Mouse (Mus musculus) layer of hippocampus, adult 11-12 months (tissue): Measurements from ENCODE around the gene Stambpl1.
"Not testable (repeated sequence)": the region's sequence is repeated elsewhere in the genome, so short reads cannot be mapped to it uniquely, and the experiment has no call there.

Source experiments
- DNase-seq: peaks from one replicate; pipeline ENCODE4 v3.0.0; 2022; ENCODE audit warnings: low spot score

The Stambpl1 gene

DNA sequence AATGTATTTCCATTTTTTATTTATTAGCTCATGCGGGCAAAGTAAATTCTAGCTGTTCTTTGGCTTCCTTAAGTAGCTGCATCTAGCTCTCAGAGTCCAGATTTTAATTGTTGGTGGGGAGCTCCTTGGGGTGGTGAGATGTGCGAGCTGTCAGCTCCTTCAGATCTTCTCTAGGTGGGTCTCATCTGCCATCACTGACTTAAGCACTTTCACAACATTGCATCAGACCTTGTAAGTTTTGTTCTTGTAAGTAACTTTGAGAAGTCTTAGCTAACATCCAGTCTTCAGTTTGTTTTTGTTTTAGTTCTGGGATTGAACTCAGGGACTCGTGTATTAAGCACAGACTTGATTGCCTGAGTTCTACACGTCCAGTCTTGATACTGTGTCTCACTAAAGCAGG lies 6.9 kb downstream of the Stambpl1 start:
- DNase-seq, result no peak

- no peak for DNase-seq
These were observed 7.5 kb downstream of the Stambpl1 start for GRCm38 (mm10) chr19:34199488-34199887.

- DNase-seq, result no peak
These were observed 10.6 kb downstream of the Stambpl1 start for GRCm38 (mm10) chr19:34202668-34203067.

DNA sequence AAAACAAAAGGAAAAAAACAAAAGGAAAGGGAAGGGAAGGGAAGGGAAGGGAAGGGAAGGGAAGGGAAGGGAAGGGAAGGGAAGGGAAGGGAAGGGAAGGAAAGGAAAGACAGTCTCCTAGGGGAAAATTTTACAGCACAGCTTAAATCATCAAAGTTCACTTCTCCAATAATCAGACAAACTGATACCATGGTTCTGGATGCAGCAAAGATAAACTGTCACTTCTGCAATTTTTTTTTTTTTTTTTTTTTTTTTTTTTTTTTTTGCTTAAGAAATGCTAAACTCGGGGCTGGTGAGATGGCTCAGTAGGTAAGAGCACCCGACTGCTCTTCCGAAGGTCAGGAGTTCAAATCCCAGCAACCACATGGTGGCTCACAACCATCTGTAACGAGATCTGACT lies 14.1 kb downstream of the Stambpl1 start:
- not testable (repeated sequence) for DNase-seq

- DNase-seq, result no peak
These were observed 14.9 kb downstream of the Stambpl1 start for GRCm38 (mm10) chr19:34206760-34207440.

DNA sequence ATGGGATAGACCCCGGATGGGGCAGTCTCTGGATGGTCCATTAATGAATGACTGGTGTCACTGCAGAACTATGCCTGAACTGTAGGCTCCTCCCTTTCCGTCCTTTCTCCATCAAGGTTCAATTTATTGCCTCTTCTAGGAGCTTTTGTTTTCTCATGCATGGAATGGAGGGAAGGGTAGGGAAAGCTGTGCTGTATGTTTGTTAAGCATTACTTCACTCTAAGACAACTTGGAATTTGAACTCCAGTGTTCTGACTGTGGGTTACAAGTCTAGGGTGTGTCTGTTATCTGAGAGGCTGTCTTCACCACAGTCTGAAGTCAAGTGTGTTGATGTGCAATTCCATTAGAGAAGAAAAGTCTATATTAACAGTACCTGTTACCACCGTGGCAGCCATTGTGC lies 17.0 kb downstream of the Stambpl1 start:
- DNase-seq, result no peak

- no peak for DNase-seq
These were observed 18.0 kb downstream of the Stambpl1 start for GRCm38 (mm10) chr19:34209930-34210581.

DNA sequence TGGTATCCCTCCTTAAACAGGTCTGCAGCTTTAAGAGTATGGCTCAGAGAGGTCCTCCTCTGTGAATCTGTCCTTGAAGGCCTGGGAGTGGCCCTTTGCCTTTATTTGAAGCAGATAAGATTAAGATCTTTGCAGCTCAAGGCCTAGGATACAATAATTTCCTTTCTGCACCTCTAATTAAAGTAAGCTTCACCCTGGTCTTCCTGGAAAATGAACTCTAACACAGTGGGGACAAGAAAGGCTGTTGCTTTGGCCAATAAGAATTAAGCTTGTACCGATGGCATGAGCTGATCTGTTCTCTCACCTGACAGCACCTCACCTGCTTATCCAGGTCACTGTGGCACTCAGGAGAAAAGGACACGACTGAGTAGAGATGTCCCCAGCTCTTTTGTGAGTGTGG lies 18.8 kb downstream of the Stambpl1 start:
- DNase-seq, result no peak

DNA sequence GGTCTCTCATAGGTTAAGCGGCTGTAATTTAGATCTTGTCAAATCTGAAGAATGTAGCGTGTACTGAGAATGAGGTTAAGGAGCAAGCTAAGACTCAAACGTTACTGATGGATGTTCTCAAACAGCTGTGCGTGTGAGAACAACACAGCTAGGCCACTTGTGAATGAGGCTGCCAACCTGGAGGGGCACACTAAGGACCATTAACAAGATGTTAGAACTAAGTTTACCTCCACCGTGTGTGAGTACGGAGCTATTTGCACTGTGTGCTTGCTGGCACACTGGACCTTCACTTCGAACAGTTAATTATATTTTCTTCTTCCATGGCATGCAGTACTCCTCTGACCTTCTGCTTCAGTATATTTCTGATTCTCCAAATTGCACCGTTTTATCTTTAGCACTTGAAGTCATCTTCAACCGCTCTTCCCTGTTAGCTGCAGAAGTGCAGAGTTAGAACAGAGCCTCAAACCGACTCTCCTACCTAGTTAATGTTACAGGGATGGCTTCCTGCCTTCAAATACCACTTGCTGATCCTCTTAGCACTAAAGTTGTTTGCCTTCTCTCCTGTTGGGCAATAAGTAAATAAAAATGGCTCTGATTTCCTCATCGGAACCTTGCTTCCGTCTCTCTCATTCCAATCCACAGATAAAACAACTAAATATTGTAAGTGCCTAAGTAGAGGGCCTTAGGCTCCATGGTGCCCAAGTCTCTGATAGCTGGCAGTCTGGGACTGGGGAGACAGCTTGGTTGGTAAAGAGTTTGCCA lies 20.6 kb downstream of the Stambpl1 start:
- no peak for DNase-seq

DNA sequence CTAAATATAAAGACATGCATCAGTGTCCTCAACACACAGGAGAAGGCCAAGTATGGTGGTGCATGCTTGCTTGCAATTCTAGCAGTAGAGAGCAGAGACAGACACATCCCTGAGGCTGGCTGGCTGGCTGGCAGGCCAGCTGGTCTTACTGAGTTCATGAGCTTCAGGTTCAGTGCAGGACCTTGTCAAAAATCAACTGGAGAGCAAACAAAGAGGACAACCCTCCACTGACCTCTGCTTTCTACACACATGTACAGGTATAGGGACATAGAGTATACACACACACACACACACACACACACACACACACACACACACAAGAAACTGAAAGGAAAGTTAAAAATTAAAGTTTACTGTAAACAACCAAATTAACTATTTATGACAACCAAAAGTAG lies 21.2 kb downstream of the Stambpl1 start:
- no peak for DNase-seq

DNA sequence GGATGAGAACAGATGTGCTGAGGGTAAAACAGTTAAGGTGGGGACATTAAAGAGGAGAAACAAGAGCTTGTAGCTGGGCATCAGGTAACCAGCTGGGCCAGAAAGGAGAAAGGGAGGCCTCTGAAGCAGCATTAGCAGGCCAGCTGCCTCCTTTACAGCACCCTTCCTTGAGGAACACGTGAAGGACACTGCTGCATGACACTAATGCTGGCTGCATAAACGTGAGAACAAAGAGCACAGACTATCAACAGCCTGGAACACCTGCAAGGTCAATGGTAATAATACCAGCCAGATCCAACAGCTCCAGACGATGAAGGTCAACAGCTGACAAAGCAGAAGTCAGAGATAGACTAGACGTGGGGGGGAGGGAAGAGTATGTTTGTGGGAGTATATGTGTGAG lies 22.1 kb downstream of the Stambpl1 start:
- DNase-seq, result no peak

DNA sequence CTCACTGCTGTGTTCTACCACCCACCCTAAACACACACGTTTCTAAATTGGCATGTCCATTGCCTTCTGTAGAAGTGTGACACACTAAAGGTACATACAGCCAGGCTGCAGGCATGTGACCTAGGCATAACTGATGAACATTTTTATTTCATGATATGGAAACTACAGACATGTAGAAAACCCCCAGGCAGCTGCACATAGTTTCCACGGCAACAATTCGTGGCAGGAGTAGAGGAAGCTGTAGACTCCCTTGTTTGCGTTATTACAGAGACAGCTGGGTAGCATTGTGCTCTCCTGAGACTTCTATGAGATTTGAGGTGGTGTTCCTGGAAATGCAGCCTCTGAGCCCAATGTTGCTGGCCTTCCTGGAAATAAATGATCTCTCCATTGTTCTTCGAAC lies 24.9 kb downstream of the Stambpl1 start:
- DNase-seq, result no peak

- DNase-seq, result no peak
These were observed 25.7 kb downstream of the Stambpl1 start for GRCm38 (mm10) chr19:34217761-34218160.

DNA sequence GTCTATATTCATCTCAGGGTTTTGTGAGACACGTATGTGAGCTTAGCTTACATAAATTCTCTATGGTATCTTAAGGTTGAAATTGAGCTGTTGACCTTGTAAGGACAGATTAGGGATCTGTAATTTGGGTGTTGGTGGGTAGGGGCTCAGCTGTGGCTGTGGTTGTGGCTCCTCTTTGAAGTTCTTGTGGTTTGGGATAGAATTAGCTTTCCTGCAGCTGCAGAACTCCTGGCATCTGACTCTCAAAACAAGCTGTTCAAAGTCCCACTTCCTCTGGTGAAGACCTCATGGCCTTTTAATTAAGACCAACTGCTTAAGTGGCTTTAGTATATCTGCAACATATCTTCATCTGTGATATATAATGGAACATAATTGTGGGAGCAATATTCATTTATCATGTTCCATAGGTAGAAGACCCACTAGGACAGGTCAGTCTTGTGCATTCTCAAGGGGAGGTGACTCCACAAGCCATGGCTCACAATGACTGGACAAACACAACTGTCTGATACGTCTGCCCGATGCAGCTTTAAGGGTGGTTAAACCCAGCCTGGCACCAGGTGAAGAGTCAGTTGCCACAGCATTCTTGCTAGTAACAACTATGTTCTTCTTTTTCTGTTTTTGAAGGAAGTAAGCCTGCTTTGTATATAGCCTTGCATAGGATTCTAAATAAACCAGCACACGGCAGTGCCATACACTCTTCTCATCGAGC lies 27.4 kb downstream of the Stambpl1 start:
- DNase-seq, result no peak

DNA sequence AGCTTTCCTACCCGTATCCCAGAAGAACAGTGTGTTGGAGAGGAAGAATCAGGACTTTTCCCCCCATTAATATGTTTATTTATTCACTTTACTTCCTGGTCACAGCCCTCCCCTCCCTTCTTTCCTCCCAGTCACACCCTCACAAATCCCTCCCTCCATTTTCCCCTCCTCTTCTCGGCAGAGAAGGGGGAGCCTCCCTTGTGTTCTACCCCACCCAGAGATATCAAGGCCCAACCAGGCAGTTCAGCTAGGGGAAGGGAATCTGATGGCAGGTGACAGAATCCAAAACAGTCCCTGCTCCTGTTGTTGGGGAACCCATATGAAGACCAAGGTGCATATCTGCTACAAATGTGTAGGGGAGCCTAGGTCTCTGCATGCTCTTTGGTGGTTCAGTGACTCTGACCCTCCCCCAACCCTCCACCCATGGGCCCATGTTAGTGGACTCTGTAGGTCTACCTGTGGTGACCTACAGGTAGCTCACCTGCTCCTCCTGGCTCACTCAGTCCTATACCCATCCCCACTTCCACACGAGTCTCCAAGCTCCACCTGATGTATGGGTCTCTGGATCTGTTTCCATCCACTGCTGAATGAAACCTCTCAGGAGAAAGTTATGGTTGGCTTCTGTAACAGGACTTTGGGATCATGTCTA lies 28.8 kb downstream of the Stambpl1 start:
- DNase-seq, result no peak

DNA sequence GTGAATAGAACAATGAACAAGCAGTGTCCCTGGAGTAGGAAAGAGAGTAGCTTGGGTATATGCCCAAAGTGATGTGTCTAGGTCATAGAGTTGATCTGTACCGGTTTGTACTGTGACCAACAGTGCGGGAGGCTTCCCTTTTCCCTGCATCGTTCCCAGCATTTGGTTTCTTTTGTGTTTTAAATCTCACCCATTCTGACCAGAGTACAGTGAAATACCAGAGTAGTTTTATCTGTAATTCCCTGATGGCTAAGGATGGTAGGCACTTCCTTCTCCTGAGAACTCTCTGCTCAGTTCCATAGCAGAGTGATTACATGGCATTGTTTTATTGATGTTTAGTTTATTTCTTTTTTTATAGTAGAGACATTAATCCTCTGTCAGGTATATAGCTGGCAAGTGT lies 30.8 kb downstream of the Stambpl1 start:
- DNase-seq, result no peak

GRCm38 (mm10) chr19:34231596-34231995 lies 39.6 kb downstream of the Stambpl1 start:
- no peak for DNase-seq

DNA sequence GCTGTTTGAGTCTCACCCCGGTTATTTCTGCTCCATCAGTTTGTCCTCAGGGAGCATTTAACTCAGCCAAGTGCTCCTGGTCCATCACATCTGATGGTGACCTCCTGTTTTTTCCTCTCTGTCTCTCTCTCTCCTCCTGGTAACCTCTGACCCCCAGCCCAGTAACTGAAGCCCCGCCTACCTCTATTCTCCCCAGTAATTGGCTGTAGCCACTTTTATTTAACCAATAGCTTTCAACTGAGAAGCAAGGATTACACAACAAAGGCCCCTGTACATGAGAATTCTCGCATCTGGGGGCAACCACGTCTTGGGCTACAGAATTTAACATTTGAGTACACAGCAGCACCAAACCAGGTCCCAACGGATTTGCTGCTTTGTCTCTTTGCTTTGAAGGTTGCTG lies 40.3 kb downstream of the Stambpl1 start:
- no peak for DNase-seq

DNA sequence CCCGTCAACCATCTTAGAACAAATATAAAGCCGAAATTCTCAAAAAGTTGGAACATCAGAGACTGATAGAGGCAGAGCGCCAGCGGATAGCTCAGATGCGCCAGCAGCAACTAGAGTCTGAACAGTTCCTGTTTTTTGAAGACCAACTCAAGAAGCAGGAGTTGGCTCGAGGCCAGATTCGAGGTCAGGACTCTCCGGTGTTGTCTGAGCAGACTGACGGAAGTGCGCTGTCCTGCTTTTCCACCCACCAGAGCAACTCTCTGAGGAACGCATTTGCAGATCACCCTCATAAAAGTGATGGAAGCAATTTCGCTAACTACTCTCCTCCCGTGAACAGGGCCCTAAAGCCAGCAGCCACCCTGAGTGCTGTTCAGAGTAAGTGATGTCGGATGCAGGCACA lies 41.9 kb downstream of the Stambpl1 start:
- DNase-seq, result peak; percentile 76

DNA sequence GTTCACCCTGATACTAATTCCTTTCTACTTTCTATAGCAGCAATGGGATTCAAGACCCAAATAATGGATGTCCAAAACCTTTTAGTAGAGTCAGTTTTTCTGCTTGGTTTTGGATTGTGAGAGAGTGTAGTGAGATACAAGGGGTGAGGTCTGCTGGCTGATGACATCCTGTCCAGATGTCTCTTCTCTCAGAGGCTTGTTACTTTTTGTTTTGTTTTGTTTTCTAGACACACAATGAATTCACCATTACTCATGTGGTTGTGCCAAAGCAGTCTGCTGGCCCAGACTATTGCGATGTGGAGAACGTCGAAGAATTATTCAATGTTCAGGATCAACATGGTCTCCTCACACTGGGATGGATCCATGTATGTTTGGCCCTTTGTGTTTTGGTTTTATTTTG lies 44.0 kb downstream of the Stambpl1 start:
- DNase-seq, result no peak

DNA sequence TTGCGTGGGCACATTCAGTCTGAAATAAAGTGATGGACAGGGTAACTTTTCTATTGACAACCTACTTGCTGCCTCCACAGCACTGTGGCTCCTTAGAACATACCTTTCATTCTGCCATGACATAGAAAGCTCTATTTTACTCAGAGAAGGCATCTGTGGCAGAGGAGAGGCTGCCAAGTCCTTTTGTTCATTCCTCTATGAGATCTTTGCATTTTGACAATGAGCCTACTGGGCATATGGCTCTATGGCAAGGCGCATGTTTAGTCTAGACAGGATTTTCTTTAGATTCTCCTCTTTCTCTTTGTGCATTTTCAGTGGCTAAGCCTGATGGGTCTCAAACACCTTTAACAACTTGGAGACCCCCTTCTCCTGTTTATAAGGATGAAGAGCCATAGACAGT lies 45.7 kb downstream of the Stambpl1 start:
- DNase-seq, result no peak
